Mouse (Mus musculus) liver, postnatal 0 days (tissue): ENCODE data around the gene Fam198a.

Experiments
- CTCF ChIP-seq: sonication (generic); IDR thresholded peaks from 2 replicates; pipeline ENCODE4 v1.5.1; 2016; ENCODE audit warnings: antibody characterized with exemption, low read depth
- EP300 ChIP-seq: IDR thresholded peaks from 2 replicates; pipeline ENCODE4 v1.6.1; 2016; ENCODE audit warnings: antibody characterized with exemption, low read depth, mild to moderate bottlenecking

GRCm38 (mm10) chr9:121943628-121944027 is 7.2 kb upstream of the Fam198a start:
- TF ChIP-seq CTCF, result no peak
- TF ChIP-seq EP300, result no peak
